Mouse (Mus musculus) layer of hippocampus, adult 9-10 months (tissue): ENCODE results near the gene Ccnd1.
"Not testable (repeated sequence)": the region's sequence is repeated elsewhere in the genome, so short reads cannot be mapped to it uniquely, and the experiment has no call there.

Experiments used
- DNase-seq: peaks from one replicate; pipeline ENCODE4 v3.0.0; 2022; ENCODE audit warnings: low spot score

Ccnd1 gene

DNA sequence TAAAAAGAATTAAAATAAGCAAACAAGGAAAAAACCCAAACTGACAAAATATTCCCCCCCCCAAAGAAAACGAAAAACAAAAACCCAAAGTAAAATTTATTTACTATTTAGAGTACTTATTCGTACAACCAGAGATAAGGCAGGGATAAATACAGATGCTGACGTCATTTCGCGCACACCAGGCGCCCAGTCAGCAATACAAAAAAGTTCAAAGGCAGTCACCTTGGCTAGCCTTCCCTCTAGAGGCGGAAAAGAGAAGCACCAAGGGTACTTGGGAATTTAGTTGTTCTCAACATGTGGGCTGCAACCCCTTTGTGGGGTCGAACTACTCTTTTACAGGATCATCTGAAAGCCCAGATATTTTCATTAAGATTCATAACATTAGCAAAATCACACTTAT, 31.9 kb downstream of the Ccnd1 start:
- DNase-seq, result no peak

DNA sequence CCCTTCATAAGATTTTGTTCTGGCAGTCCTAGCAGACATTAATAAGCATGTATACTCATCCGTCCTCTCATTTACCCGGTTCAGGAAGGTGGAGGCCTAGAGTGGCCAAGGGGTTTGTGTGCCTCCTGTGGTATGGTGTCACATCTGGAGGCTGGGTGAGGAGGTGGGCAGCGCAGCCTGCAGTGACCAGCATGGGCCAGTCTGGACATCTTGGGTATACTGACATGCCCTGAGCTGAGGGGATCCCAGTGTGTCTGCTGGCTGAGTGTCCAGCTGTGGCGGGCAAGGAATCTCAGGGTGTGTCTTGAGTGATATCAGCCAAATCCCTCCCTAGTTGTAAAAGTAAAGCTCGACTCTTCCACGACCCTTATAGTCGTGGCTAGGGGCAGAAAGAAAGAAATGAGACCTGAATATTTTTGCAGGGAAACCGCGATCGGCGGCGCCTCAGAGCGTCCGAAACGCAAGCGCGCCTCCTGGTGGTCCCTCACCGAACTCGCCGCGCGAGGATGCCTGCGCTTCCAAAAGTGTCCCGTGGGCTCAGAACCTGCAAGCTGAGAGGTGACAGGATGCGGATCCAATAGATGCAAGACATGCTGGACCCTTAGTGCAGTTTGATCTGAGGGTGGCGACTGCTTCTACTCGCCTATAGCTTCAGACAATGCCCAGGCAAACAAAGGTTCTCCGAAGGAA, 32.9 kb downstream of the Ccnd1 start:
- no peak for DNase-seq

DNA sequence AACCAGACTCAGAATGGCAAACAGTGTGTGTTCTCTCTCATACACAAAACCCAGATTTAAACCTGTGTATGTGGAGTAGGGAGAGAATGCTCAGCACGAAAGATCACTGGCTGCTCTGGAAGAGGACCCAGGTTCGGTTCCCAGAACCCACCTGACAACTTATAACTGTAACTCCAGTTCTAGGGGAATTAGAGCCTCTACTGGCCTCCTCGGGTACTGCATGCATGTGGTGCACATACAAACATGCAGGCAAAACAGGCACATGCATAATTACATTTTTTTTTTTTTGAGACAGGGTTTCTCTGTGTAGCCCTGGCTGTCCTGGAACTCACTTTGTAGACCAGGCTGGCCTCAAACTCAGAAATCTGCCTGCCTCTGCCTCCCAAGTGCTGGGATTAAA, 34.2 kb downstream of the Ccnd1 start:
- not testable (repeated sequence) for DNase-seq

DNA sequence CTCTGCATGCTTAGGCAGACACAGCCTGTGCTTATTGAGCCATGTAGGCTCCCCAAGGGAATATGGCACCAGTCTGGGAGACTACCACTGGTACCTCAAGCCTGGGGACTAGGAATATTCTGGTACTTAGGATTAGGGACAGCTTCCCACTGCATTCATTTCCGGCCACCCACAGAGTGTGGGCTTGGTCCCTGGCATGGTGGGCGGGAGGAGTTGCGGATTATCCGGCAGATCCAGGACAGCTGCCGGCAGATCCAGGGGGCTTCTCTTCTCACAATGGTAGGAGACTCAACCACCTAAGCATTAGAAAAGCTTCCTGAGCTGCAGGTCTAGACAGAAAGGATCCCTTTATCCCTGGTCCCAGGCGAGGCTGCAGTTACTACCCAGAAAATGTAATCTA, 41.2 kb downstream of the Ccnd1 start:
- DNase-seq, result no peak

DNA sequence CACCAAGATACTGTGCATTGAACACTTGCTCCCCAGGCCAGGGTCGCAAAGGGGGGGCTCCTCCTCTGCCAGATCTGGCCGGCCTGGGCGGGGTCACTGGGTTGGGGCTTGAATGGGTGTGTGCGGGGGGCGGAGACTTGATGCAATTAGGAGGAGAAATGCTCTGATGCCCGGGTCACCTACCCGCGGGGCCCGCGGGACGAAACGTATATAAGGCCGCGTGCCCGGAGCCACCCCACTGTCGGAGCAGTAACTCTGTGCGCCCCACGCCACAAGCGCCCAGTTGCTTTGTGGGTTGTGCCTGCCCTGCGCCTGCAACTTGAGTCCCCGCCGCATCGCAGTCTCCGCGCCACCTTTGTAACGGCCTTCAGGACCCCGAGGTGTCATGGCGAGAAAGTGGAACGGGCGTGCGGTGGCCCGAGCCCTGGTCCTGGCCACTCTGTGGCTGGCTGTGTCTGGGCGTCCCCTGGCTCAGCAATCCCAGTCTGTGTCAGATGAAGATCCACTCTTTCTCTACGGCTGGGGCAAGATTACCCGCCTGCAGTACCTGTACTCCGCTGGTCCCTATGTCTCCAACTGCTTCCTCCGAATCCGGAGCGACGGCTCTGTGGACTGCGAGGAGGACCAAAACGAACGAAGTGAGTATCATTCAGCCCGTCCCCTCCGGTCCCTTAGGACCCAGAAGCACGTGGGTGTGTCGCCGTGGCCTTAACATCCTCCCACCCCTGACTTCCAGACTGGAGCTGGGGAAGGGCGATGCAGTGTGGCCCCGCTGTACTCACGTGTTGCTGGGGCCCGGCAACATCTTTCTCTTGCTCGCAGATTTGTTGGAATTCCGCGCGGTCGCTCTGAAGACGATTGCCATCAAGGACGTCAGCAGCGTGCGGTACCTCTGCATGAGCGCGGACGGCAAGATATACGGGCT, 43.2 kb downstream of the Ccnd1 start, which contains the start of gene Fgf15:
Gene Fgf15, plus strand, starts transcription at position 238 of the 925 bp plus-strand sequence.
- DNase-seq, result no peak

DNA sequence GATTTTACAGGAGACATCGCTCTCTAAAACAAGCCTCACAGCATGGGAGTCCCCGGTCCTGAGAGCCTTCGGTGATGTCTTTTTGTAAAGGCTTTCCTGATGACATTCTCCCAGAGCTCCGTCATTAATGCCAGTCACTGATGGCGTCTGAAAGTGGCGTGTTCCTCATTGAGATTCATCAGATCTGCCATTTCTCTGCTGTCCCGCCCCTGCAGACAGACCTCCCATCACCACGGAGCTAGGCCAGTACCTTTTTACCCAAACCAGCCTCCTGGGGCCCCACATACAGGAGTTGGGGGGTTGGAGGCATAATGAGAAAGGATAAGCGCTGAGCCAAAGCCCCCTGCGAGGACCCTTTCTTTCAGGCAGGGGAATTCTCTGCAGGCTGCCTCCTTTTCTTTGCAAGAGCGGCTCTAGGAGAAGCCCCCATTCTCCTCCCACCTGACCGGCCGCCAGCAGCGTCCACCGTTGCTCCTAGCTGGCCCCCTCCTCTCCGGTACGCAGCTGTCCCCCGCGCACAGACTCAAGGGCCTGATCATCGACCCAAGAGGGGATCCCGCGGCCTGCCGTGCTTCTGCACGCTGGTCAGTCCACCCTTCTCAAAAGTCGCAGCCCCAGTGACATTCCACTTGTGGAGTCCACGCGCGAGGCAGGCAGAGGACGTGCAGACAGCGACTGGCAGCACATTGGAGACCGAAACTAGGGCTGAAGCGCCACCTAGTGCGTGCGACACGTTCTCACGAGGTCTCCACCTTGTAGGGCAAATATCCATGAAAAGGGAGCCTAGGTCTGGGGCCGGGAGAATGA, 44.2 kb downstream of the Ccnd1 start:
- DNase-seq, result no peak

DNA sequence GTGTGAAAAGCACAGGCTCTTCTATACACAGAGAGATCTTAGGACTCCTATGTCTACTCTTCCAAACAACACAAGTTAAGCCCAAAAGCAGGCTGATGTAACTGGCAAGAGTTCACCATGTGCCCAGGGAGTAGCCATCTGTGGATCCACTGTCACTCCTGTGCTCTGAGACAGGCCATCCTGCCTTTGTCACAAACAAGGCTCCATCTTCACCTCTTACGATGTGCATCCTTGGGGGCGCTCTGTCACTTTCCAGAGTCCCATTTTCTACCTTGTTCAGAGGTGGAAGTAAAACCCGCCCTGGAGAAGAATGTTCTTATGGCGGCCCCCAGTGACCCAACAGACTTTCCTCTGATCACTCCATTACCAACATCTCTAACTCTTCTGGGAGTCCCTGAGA, 45.0 kb downstream of the Ccnd1 start:
- no peak for DNase-seq

DNA sequence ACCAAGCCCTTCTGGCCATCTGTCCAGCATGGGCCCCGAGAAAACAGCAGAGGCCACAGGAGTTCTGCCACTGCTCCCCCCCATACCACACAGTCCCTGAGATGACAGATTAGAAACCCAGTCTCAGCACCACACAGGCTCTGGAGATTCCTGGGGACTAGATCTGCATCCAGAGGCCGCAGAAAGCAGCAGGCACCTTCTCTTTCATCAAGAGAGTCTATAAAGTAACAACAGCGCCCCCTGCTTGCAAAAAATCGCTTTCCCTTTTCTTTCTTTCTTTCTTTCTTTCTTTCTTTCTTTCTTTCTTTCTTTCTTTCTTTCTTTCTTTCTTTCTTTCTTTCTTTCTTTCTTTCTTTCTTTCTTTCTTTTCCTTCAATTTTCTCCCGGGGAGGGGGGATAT, 45.5 kb downstream of the Ccnd1 start:
- DNase-seq, result no peak

DNA sequence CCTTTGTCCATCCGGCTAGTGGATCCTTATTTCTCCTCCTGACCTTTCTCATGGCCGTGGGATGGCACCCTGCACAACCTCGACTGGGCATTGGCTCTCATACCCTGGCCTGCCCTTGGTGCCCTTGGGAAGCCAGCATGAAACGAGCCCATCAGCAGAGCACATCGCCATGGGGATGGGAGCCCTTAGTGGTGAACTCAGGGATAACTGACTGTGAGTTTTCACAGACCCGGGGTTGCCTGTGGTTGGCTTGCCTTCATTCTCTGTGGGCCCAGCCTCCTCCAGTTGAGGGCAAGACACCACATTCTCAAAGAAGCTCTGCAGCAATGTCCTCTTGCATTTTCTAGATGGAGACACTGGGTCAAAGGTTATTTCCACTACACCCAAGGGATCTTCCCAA, 47.4 kb downstream of the Ccnd1 start:
- DNase-seq, result no peak

DNA sequence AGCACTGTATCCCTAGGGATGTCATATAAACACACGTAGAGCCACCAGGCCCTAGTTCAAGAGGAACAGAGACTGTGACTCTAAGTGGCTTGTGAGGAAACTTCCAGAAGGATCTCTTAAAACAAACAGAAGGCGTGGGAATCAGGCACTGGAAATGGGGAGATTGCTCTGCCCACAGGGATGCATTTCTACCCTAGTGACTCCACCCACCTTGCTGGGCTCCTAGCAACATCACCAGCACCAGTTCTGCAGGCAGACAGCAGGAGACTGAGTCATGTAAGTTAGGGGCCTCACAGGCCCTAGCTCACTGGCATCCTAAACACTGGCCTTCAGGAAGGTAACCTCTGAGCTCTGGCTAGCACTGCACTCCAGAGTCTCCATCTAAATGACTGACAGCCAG, 47.9 kb downstream of the Ccnd1 start:
- DNase-seq, result no peak

DNA sequence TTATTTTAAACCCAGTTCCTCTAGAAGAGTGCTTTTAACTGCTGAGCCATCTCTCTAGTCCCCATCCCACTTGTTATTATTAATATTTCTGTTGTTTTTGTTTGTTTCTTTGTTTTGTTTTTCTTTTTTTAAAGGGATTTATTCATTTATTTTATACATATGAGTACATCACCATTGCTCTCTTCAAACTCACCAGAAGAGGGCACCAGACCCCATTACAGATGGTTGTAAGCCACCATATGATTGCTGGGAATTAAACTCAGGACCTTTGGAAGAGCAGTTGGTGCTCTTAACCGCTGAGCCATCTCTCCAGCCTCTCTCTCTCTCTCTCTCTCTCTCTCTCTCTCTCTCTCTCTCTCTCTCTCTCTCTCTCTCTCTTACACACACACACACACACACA, 49.1 kb downstream of the Ccnd1 start:
- not testable (repeated sequence) for DNase-seq

DNA sequence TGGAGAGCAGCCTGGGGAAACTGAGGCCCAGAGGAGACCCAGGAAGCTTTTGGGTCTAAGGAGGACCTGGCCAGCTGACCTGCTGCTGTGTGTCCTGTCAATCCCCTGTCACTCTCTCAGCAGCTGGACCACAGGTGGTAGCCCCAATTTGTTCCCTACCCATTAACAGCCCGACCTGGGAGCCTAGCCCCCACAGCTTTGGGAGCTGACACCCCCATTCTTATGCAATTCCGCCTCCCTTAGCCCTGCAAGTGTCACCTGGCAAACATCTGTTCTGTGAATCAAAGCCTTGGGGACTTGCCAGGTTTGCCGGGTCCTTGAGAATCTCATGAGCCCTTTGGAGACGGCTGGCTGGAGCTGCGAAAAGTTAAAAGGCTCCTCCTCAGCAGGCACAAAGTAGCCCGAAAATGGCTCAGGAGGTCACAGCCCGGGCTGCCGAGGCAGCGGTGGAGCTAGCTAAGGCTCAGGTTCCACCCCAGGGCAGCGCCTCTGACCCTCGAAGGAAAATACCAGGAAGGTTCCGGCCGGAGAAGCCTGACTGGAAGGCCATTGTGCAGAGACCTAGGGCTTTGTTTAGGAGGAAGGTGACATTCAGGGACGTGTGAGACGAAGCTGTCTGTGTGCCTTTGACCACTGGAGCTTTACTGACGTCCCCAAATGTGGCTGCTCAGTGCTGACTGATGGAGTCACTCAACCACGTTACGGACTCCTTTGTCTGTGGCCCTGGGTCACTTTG, 51.0 kb downstream of the Ccnd1 start:
- DNase-seq, result no peak

DNA sequence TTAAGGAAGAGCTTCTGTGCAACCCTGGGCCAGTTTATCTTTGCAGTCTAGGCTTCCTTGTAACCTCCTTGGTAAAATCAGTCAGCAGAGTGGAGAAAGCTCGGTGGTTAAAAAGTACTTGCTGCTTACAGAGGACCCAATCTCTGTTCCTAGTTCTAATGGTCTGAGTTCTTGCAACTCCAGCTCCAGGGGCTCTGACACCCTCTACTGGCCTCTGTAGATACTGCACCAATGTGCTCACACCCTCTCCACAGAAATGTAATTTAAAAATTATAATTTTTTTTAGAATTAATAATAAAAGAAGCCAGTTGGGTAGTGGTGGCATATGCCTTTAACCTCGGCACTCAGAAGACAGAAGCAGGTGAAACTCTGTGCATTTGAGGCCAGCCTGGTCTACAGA, 52.1 kb downstream of the Ccnd1 start:
- no peak for DNase-seq

DNA sequence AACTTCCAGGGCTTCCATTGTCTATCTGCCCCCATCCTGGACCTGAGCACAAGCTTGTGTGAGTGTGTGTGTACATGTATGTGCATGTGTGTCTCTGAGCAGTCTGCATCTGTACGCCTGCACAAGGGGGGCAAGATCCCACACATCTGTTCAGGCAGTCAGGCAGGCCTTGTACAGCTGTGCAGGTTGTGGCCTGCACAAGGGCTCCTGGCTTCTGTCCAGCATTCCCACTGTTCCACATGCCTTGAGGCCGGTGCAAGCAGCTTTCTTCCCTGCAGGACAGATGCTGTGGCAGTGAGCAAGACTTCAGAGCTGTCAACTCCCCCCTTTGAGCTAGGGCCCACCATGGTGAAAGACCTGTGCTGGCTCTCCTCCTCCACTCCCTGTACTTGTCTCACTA, 56.6 kb downstream of the Ccnd1 start:
- no peak for DNase-seq
